Mouse (Mus musculus) liver, embryonic 16.5 days (tissue): ENCODE measurements around the gene Tmem80. TPM values are rescaled to one million over a fixed set of nuclear protein-coding genes. Genes with fewer than 3 reads are reported as not detected.

Experiments used
- ATAC-seq: fragments of 200-750 bp; cut with Nextera tagmentation; 2 replicates; pipeline ENCODE4 v1.8.0; 2017; ENCODE audit warnings: low read depth, mild to moderate bottlenecking, moderate number of reproducible peaks, moderate library complexity
- H3K27ac ChIP-seq: fragments of 300-500 bp; sonication (generic); 2 replicates; pipeline ENCODE4 v1.5.1; 2014; ENCODE audit warnings: mild to moderate bottlenecking, low read length
- H3K27me3 ChIP-seq: fragments of 300-500 bp; sonication (generic); 2 replicates; pipeline ENCODE4 v1.6.1; 2014; ENCODE audit warnings: low read depth, low read length, mixed read lengths; ENCODE audit not compliant: control insufficient read depth, insufficient read depth
- H3K36me3 ChIP-seq: fragments of 300-500 bp; sonication (generic); 2 replicates; pipeline ENCODE4 v1.6.1; 2014; ENCODE audit warnings: mild to moderate bottlenecking; ENCODE audit not compliant: control insufficient read depth, insufficient read depth
- H3K4me1 ChIP-seq: fragments of 300-500 bp; sonication (generic); 2 replicates; pipeline ENCODE4 v1.6.1; 2014; ENCODE audit warnings: low read depth, low read length, mixed read lengths; ENCODE audit not compliant: control insufficient read depth
- H3K4me2 ChIP-seq: fragments of 300-500 bp; sonication (generic); 2 replicates; pipeline ENCODE4 v1.6.1; 2014; ENCODE audit warnings: low read depth, low read length, mixed read lengths
- H3K4me3 ChIP-seq: fragments of 300-500 bp; sonication (generic); 2 replicates; pipeline ENCODE4 v1.5.1; 2014; ENCODE audit warnings: low read depth, mild to moderate bottlenecking, low read length
- H3K9ac ChIP-seq: fragments of 300-500 bp; sonication (generic); 2 replicates; pipeline ENCODE4 v1.6.1; 2014; ENCODE audit warnings: low read depth, low read length
- H3K9me3 ChIP-seq: fragments of 300-500 bp; sonication (generic); replicated peaks from 2 replicates; pipeline ENCODE4 v1.6.1; 2016; ENCODE audit warnings: low read length; ENCODE audit not compliant: control insufficient read depth
- WGBS: fragments of 180-500 bp; shearing (Covaris S2); extraction: QIAGEN DNeasy Blood & Tissue Kit; methylation state at CpG from one replicate; pipeline ENCODE4 v1.1.7; 2014; ENCODE audit not compliant: insufficient replicate concordance; 5-methylcytosine and 5-hydroxymethylcytosine counted together
- polyA plus RNA-seq: library from polyadenylated mRNA; unstranded; fragments of >200 nt; fragmentation: Nextera tagmentation; extraction: Ambion mirVana; gene quantifications from 2 replicates; pipeline ENCODE4 v1.2.1, GENCODE M21; 2015

Tmem80 gene
- polyA plus RNA-seq, 1 experiment from 2014 or later = 13.9 TPM

GRCm38 (mm10) chr7:141341689-141342226 is 14.2 kb downstream of the Tmem80 start:
- Histone ChIP-seq H3K27me3 (no peaks in the 10 kb centered on the region), H3K36me3 (no peaks in the 10 kb centered on the region), H3K4me1 (peaks cover 14% of the 10 kb centered on the region), H3K4me3 (no peak overlapping the region), H3K9ac (no peak overlapping the region), H3K9me3 (no peaks in the 10 kb centered on the region), H3K4me2 (no peak overlapping the region), H3K27ac (no peak overlapping the region; the same call in 1 of the 2 replicates)
- ATAC-seq = no peak
- 71% methylated on average over 10 of the region's 10 CpGs for WGBS

GRCm38 (mm10) chr7:141343230-141343629 is 15.7 kb downstream of the Tmem80 start:
- Histone ChIP-seq H3K27ac (no peak overlapping the region), H3K36me3 (no peaks in the 10 kb centered on the region), H3K9ac (no peak overlapping the region), H3K4me2 (no peak overlapping the region), H3K4me3 (no peak overlapping the region), H3K9me3 (no peaks in the 10 kb centered on the region), H3K4me1 (peaks cover 10% of the 10 kb centered on the region), H3K27me3 (no peaks in the 10 kb centered on the region)
- ATAC-seq = no peak
- whole genome bisulfite sequencing = 60% methylated on average over 2 of the region's 2 CpGs

- Histone ChIP-seq H3K4me3 (no peak overlapping the region), H3K9ac (no peak overlapping the region), H3K36me3 (no peaks in the 10 kb centered on the region), H3K9me3 (no peaks in the 10 kb centered on the region), H3K27ac (0 out of 2 replicates have a peak overlapping the region, but pooled peaks have one; percentile 43), H3K4me1 (peaks cover 6% of the 10 kb centered on the region), H3K27me3 (no peaks in the 10 kb centered on the region), H3K4me2 (no peak overlapping the region)
- WGBS = 46% methylated on average over 7 of the region's 7 CpGs
- no peak for ATAC-seq
Observed at GRCm38 (mm10) chr7:141343696-141344095, 16.2 kb downstream of the Tmem80 start.

- Histone ChIP-seq H3K27ac (no peak overlapping the region), H3K9ac (no peak overlapping the region), H3K9me3 (no peaks in the 10 kb centered on the region), H3K36me3 (no peaks in the 10 kb centered on the region), H3K27me3 (no peaks in the 10 kb centered on the region), H3K4me1 (peaks cover 2% of the 10 kb centered on the region; the same call in 1 of the 2 replicates), H3K4me2 (no peak overlapping the region), H3K4me3 (no peak overlapping the region)
- ATAC-seq = no peak
- WGBS = 65% methylated on average over 5 of the region's 5 CpGs
Observed at GRCm38 (mm10) chr7:141344787-141345186, 17.2 kb downstream of the Tmem80 start.

- Histone ChIP-seq H3K4me1 (peaks cover 6% of the 10 kb centered on the region), H3K4me2 (no peak overlapping the region), H3K9me3 (no peaks in the 10 kb centered on the region), H3K27me3 (no peaks in the 10 kb centered on the region), H3K27ac (no peak overlapping the region), H3K36me3 (no peaks in the 10 kb centered on the region), H3K4me3 (no peak overlapping the region), H3K9ac (no peak overlapping the region)
- ATAC-seq = no peak
- 59% methylated on average over 6 of the region's 6 CpGs for WGBS
Observed at GRCm38 (mm10) chr7:141351061-141351460, 23.5 kb downstream of the Tmem80 start.

GRCm38 (mm10) chr7:141355051-141355450 is 27.5 kb downstream of the Tmem80 start:
- H3K27me3 ChIP-seq = peaks cover under 1% of the 10 kb centered on the region; the same call in 1 of the 2 replicates
- H3K4me3 ChIP-seq = no peak overlapping the region
- H3K4me1 ChIP-seq = peaks cover 6% of the 10 kb centered on the region
- ATAC-seq = no peak
- H3K36me3 ChIP-seq = no peaks in the 10 kb centered on the region
- no peaks in the 10 kb centered on the region for H3K9me3 ChIP-seq
- no peak overlapping the region for H3K9ac ChIP-seq
- H3K4me2 ChIP-seq = no peak overlapping the region
- no peak overlapping the region for H3K27ac ChIP-seq
- 71% methylated on average over 8 of the region's 8 CpGs for whole genome bisulfite sequencing

GRCm38 (mm10) chr7:141355626-141356326 is 28.2 kb downstream of the Tmem80 start:
- no peaks in the 10 kb centered on the region for H3K9me3 ChIP-seq
- H3K27ac ChIP-seq = no peak overlapping the region
- peaks cover 4% of the 10 kb centered on the region; the same call in 1 of the 2 replicates for H3K27me3 ChIP-seq
- ATAC-seq = no peak
- H3K9ac ChIP-seq = no peak overlapping the region
- no peak overlapping the region for H3K4me2 ChIP-seq
- WGBS = 55% methylated on average over 12 of the region's 12 CpGs
- peaks cover 6% of the 10 kb centered on the region for H3K4me1 ChIP-seq
- H3K4me3 ChIP-seq = no peak overlapping the region
- no peaks in the 10 kb centered on the region for H3K36me3 ChIP-seq

GRCm38 (mm10) chr7:141356971-141357370 is 29.4 kb downstream of the Tmem80 start:
- Histone ChIP-seq H3K9me3 (no peaks in the 10 kb centered on the region), H3K9ac (no peak overlapping the region), H3K27ac (no peak overlapping the region), H3K36me3 (no peaks in the 10 kb centered on the region), H3K27me3 (peaks cover 7% of the 10 kb centered on the region), H3K4me1 (no peaks in the 10 kb centered on the region), H3K4me3 (no peak overlapping the region), H3K4me2 (no peak overlapping the region)
- 54% methylated on average over 14 of the region's 14 CpGs for WGBS
- no peak for ATAC-seq

GRCm38 (mm10) chr7:141361510-141361909 is 34.0 kb downstream of the Tmem80 start:
- Histone ChIP-seq H3K4me2 (no peak overlapping the region), H3K9ac (no peak overlapping the region), H3K4me3 (no peak overlapping the region), H3K9me3 (no peaks in the 10 kb centered on the region), H3K27ac (no peak overlapping the region), H3K36me3 (no peaks in the 10 kb centered on the region), H3K4me1 (peaks cover 30% of the 10 kb centered on the region), H3K27me3 (peaks cover 7% of the 10 kb centered on the region)
- ATAC-seq = no peak
- 26% methylated on average over 24 of the region's 24 CpGs for WGBS
